Mouse (Mus musculus) left cerebral cortex, postnatal 14 days (tissue): Measurements from ENCODE around the gene Spg20. TPM values are rescaled to one million over a fixed set of nuclear protein-coding genes. Genes with fewer than 3 reads are reported as not detected.

Experiments
- DNase-seq, 2 experiments: peaks; one replicate each; pipeline ENCODE4 v3.0.0; 2021 to 2022; ENCODE audit warnings: low spot score in 2 of 2, mixed read lengths in 1 of 2
- intact Hi-C: fragments of 180-260 bp; cut with DNase I; formaldehyde crosslinking; loops from one replicate; pipeline ENCODE4 v1.15.1; 2025
- total RNA-seq, 2 experiments: library from RNA; stranded (reverse); gene quantifications; 2 replicates each; pipeline ENCODE4 v1.2.3; 2021

Spg20 gene
- total RNA-seq, 2 experiments from 2014 or later = 16.5 to 17.0 TPM

DNA sequence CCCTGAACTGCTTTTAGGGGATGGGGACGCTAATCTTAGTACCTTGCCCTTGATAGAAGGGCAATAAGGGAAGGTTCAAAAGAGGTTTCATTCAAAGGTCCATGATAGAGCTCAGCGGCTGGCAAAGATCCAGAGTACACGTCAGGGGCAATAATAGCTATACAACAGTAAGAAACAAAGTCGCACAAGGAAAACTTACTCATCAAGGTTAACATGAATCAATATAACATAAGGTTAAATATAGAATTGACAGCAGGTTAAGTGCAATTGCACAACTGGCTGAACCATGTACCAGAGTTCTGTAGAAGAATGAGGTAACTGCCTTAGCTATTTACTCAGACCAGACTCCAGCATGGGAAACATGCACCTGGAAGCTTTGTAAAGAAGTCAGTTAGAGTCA lies 22.6 kb upstream of the Spg20 start:
- intact Hi-C loops = loop anchor here (5.0 to 10.0 kb wide), 2 partner anchors 277 to 354 kb away; partner anchors contain the start of genes Alg5 and Exosc8
- no peak for DNase-seq

DNA sequence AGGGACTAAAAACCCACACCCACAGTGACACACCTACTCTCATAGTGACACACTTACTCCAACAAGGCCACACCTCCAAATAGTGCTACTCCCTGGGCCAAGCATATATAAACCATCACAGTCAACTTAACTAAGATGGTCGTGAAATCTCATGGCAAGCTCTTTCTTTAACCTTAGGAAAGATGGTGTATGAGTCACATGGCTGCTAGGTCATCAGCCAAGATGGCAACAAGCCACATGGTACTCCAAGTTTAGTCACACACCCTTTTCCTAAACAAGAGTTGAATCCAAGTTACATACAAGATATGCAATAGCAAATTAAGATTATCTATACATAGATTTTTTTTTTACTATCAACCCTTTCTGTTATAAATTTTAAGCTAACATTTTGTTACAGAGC lies 18.7 kb upstream of the Spg20 start:
- intact Hi-C loops = no loop called here
- no peak for DNase-seq

DNA sequence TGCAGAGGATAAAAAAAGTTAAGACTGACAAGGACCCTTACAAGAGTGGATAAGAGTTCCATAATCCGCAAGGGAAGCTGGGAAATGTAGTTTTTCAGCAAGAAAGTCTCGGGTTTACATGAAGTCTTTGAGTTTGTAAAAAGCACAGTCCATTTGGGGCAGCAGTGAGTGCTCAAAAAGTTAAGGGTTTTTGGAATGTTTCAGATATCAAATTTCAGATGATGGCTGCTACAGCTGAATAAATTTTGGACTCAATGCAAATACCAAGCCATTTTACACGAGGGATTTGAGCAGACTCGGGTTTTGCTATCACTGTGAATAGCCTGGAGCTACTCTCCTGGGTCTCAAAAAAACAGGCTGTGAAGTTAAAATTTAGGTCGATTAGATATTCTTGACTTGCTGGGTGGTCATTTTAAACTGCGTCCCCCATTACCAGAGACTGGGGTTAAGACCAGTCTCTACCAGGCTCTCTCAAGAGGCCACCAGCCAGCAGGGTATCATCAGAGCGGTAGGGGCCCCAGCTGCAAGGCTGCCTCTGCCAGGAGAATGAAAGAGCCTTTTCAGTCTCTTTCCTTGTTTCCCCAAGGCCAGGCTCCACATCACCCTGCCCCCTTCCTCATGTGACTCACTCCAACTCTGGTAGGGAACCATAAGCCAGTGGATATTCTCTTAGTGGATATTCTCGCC lies 15.8 kb upstream of the Spg20 start:
- DNase-seq = peak; percentile 36 to 49
- intact Hi-C loops = no loop called here

DNA sequence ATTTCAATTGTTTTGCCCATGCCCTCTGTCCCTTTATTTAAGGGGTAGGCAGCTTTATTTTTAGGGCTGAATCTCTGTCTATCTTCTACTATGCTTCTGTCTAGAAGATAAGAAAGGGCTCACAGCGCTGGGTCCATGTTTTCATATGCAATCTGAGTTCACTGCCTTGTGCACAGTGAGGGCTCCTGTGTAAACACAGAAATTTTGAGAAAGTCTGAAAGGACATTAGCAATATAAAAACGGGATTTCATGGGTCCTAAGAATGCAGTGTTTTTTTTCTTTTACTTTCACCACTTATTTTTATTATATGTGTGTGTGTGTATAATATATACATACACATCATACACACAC lies 15.3 kb upstream of the Spg20 start:
- no peak for DNase-seq
- intact Hi-C loops = no loop called here

DNA sequence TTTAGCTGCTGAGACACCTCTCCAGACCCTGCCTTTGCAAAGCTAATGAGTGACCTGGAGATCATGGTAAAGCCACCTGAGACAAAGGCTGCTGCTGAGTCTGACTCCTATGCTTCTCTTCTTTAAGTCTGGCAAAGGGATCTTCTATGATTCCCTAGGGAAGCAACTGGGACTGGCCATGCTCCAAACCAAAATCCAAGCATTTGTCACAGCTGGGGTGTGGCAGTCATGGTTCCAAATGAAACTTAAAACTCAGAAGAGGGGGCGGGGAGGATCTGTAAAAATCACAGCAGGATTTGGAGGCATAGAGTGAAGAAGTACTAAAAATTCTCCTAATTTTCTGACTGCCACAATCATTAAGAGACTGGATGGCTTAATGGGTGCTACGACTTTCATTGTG lies 14.7 kb upstream of the Spg20 start:
- intact Hi-C loops = no loop called here
- DNase-seq = peak; percentile 30 to 43

DNA sequence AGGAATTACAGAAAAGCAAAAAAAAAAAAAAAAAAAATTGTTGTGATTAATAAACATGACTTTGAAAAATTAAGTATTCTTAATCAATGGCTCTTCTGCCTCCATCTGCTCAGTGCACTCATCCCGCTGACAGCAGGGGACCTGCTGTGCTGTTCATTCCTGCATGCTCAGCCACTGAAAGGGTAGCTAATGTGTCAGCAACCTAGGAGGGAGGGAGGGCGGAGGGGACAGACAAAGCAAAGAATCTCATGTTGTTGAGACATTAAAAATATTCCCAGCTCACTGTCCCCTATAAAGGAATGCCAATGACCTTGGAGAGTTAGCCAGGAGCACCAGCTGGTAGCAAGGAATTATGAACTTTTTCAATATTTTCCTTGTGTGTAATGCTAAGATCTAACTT lies 13.9 kb upstream of the Spg20 start:
- no peak for DNase-seq
- intact Hi-C loops = no loop called here

DNA sequence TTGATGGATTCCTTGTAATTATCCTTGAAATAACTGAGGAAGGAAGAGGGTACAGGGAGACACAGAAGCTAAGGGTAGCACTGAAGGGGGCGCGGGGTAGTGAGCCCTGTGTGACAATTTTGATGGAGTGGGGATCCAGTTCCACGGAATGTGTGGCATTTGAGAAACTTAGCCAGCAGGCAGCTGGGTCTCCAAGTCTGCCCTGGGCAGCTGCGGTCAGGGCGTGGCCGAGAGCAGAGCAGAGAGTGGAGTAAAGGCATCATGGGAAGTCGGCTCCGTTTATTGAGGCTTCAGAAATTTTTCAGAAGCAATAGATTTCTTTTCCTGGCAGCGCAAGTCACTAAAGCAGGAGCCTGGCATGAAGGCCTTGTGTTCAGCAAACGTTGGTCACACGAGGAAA lies 12.9 kb upstream of the Spg20 start:
- intact Hi-C loops = no loop called here
- DNase-seq = no peak

DNA sequence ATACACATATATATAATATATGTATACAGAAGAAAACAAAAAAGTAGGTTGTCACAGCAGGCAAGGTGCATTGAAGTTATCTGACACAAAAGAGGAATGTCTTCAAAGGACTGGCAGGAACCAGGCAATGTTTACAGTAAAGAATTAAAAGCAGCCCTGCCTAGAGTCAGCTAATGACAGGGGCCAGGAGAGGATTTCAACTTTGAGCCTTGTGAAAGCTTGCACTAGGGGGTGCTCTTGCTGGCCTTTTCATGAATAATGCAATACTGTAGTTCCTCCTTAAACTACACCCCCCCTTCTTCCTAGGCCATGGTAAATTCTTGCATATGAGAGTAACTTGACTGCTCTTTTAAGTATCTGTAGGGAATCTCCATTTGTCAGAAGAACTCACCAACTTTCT lies 10.8 kb upstream of the Spg20 start:
- no peak for DNase-seq
- intact Hi-C loops = no loop called here

DNA sequence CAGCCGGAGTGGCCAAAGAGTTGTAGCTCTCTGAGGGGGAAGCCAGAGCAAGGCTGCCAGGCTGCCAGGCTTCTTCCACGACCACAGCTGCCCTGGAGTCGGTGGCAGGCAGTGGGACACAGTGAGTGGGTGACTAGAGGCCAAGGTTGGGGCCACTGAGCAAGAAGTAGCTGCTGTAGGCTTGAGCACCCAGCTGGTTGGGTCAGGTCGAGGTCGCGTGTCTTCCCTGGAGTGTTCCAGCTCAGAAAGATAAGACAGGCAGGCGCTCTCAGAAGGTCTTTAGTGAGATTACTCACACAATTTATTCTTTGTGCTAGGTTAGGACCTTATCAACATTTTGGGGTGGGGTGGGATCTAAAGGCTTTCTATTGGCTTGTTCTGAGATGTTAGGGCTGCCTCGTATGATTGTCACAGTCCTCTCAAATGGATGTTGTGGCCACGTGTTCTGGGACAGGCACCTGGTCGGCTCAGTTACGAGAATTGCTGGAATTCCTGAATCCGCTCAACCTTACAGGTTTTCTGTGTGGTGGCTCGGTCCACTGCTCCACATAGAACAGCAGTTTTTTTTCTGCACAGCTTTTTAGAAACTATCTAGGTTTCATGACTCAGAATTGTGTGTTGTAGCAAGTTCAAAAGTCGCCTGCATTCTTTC lies 6.4 kb upstream of the Spg20 start:
- no peak for DNase-seq
- intact Hi-C loops = no loop called here

DNA sequence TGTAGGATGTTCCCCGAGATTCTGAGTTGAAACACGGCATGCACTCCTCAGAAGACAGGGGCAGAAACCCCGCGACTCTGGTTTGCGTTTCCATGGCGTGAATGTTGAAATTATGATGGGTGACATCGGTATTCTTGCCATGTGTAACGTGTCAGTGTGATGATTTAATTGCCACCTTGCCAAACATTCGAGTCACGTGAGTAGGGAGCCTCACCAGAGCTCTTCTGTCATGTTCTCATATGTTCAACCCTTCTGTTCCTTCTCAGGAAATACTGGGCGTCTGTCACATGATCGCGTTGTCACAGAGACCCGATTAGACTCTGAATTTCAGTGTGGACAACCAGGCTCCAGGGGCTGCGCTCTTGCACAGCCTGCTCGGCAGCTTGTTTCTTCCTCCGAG lies 5.9 kb upstream of the Spg20 start:
- DNase-seq = peak in 1 of 2 experiments; percentile 35
- intact Hi-C loops = no loop called here

DNA sequence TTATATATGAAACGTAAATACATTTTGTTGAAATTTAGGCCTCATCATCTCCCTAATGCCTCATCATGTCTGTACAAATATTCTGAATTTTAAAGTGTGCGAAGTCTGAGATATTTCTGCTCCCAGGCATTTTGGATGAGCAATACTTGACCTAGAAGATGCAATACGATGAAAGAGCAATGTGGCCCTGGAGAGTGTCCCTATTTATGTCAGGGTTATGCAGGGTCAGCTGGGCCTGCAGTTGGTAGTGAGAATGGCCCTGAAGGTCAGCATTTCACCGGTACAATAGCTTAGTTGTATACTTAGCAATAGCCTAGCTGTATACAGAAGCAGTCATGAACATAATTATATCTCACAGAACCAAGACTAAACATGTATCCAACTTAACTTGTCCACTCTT lies 2.8 kb upstream of the Spg20 start:
- intact Hi-C loops = no loop called here
- no peak for DNase-seq

DNA sequence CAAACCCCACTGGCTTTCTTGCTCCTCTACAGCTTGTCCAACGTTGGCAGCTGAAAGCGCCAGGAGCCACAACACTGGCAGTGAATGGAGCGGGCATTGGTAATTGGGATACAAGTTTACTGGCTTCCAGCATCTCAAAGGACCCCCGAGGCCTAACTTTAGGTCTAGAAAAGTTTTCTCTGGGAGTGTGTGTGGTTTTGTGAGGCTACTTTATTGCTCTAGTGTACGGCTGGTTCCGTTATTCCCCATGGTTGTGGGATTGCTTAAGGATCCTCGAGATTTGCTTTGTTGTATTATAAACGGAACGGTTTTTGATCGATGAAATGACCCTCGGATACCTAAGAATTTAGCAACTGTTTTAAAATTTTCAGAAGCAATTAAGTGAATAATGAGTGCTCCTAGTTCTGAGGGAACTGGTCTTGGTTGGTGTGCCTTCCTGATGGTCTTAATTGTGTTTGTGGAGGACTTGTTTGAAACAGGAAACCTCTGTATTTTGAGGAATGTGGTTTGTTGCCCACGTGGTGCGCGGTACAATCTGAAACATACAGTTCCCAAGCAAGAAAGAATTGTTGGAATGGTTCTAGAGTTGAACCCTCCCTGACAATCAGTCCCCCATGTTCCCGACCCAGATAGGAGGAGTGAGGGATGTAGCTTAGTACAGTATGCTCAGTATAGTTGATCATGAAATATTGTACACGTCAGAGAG lies 955 bp downstream of the Spg20 start:
- intact Hi-C loops = loop anchor here (2.0 to 5.0 kb wide), 2 partner anchors 32 to 39 kb away; no protein-coding TSS in a partner anchor
- DNase-seq = no peak

DNA sequence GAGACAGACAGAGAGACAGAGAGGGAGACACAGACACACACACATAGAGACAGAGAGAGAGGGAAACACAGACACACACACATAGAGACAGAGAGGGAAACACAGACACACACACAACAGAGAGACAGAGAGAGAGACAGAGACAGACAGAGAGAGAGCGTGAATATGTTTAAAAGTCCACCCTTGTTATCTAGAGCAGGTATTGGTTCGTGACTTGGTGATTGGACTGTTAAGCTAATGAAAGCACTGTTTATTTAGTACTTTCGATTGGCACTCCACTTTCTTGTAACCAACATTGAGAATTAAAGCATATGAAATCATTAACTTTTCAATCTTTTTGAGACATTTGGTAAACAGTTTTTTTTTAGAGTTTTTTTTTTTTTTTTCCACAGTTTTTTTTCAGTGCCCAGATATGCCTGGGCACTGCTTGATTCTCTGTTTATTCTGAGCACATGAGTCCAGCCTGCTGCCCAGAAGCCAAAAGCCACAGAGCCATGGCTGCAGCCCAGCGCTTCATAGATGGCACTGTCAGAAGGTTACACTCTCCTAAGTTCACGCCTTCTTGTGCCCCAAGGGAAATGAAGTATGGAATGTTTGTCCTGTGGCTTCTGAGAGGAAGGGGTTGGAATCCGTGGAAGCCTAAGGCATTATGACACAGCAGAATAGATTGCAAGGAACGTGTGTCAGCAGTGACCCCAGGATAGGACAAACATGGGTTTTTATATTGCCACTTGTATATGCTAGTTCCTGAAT lies 2.6 kb downstream of the Spg20 start:
- DNase-seq = no peak
- intact Hi-C loops = loop anchor here (5.0 kb wide), 1 partner anchor 38 kb away; no protein-coding TSS in a partner anchor

DNA sequence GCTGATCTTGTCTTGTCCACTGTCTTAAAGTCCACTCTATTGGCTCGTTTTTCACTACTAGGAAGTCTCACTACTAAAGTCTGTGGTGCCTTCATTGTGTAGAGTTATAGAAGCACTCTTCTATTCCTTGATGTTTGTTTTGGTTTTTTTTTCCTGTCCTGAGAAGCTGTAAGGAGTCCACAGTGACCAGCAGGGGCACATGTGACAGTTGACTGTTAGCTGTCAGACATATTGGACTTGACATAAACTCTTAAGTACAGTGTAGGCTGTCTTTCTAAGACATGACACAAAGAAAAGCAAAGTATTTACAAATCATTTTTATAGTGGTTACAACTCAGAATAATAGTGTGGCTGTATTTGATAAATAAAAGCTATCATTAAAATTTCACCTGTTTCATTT lies 3.2 kb downstream of the Spg20 start:
- no peak for DNase-seq

DNA sequence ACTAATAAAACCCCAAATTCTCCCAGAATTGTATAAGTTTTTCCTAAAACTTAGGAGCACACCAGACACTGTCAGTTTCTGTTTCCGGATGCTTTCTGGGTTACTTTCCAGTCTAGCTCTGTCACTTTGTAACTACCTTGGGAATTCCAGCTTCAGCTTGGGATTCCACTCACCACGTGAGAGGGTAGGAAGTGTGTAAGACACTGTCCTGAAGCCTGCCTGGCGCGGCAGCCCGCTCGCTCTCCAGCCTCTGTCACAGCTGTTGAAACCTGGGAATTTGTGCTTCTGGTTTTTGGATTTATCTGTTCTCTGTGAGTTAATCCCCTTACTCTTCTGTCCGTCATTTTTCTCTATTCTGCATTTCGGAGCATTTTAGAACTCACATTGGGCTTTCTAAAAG lies 4.1 kb downstream of the Spg20 start:
- DNase-seq = no peak
- intact Hi-C loops = no loop called here

More for the DNA sequence above, 3.2 kb downstream of the Spg20 start:
- intact Hi-C loops = no loop called here

DNA sequence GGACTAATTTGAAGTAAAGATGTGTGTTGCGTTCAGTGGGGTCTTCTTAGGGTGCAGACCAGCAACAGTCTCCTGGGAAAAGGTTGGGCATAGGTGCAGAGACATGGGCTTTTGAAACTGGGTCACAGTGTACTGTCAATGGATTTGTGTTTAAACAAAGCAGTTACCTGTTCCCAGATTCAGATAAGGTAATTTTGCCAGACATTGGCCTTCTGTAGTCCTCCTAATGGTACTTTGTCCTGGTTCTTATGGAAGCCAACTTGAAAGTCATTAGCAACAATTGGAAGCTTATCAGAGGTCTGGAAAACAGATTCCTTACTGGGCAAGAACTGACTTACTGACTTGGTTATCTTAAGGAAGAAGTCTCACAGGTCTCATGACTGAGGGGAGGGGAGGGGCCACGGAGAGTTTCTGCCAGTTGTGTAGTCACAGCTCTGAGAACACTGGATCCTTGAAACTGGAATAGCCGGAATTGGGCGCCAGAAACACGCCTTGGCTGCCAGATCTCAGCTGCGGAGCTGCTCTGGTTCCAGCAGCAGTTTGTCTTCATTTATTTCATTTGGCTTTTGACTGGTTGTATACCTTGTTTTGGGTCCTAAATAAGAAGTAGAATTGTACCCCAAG lies 7.5 kb downstream of the Spg20 start:
- intact Hi-C loops = no loop called here
- peak in 1 of 2 experiments; percentile 33 for DNase-seq

DNA sequence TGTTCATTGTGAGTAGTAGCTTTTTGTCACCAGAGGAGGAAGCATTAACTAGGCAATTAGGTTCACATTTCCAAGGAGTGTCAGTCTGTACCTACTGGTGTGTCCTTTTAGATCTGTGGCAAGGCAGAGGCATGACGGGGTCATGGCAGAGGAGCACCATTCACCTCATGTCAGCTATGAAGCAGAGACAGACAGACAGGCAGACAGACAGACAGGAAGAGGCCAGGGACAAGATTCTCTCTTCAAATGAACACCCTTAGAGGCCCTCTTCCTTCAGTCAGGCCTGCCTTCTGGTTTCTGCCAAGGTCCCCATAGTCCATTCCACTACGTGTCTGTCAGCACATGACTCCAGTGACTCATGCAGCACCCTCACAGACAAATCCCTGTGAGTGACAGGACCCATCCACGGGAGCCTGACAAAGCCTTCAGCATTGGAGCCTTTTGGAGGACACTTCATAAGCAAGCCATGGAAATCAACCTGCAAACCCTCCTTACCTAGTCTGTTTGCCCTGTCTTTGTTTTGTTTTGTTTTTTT lies 10.5 kb downstream of the Spg20 start:
- no peak for DNase-seq
- intact Hi-C loops = no loop called here

DNA sequence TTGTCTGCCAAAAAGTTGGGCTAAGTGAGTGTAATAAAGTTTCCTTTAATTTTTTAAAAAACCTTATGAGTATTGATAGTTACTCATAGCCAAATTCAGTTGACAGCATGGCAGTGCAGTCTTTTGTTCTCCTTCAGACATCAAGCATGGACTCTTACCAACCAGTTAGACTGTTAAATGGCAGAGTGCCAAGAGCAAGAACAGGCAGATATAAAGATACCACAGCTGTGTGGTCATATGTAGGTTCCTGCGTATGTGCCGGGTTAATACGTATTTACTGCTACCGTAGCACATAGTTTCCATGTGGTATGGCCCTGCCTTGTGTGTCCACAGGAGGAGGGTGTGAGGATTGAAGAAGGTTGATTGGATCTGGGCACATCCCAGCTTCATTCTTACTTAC lies 11.2 kb downstream of the Spg20 start:
- intact Hi-C loops = no loop called here
- DNase-seq = no peak

DNA sequence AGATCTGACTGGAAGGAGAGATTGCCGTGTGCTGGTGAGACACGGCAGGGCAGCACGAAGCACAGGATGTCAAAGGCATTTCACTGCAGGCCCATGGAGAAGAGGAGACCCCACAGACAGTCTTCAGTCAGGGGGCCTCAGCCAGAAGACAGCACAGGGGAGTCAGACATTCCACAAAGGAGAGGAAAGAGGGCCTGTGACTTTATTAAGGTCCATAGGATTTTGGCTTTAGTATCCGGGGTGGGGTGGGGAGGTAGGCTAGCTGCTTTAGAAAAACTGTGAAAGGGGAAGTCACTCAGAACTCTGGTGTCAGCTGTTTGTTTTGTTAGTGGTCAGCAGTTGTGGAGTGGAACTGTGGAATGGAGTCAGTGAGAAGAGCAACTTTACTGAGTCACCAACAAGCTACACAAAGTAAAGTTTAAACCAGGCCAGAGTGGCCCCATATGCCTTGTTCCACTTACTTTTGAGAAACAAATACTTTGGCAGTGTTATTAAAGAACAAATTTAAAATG lies 17.3 kb downstream of the Spg20 start:
- no peak for DNase-seq
- intact Hi-C loops = no loop called here
